Mouse (Mus musculus) liver, embryonic 13.5 days (tissue): ENCODE results near the gene Grm5. TPM values are rescaled to one million over a fixed set of nuclear protein-coding genes. Genes with fewer than 3 reads are reported as not detected.
A peak's percentile ranks its signal among the peaks of the same experiment; 100 is the strongest.

Source experiments
- ATAC-seq: fragments of 200-750 bp; cut with Nextera tagmentation; 2 replicates; pipeline ENCODE4 v1.8.0; 2017; ENCODE audit warnings: low read depth, mild to moderate bottlenecking, moderate number of reproducible peaks, moderate library complexity
- DNase-seq: peaks from one replicate; pipeline ENCODE4 v3.0.0; 2022
- H3K27ac ChIP-seq: fragments of 300-500 bp; sonication (generic); 2 replicates; pipeline ENCODE4 v1.5.1; 2015; ENCODE audit warnings: moderate library complexity, mild to moderate bottlenecking, inconsistent platforms
- H3K27me3 ChIP-seq: fragments of 300-500 bp; sonication (generic); 2 replicates; pipeline ENCODE4 v1.6.1; 2015; ENCODE audit warnings: mild to moderate bottlenecking, inconsistent platforms
- H3K36me3 ChIP-seq: fragments of 300-500 bp; sonication (generic); 2 replicates; pipeline ENCODE4 v1.6.1; 2015; ENCODE audit warnings: mild to moderate bottlenecking, inconsistent platforms
- H3K4me1 ChIP-seq: fragments of 300-500 bp; sonication (generic); replicated peaks from 2 replicates; pipeline ENCODE4 v1.6.1; 2015; ENCODE audit warnings: inconsistent platforms
- H3K4me2 ChIP-seq: fragments of 300-500 bp; sonication (generic); 2 replicates; pipeline ENCODE4 v1.6.1; 2015; ENCODE audit warnings: inconsistent platforms, mild to moderate bottlenecking, moderate library complexity
- H3K4me3 ChIP-seq: fragments of 300-500 bp; sonication (generic); replicated peaks from 2 replicates; pipeline ENCODE4 v1.5.1; 2015; ENCODE audit warnings: mild to moderate bottlenecking, inconsistent platforms
- H3K9ac ChIP-seq: fragments of 300-500 bp; sonication (generic); 2 replicates; pipeline ENCODE4 v1.6.1; 2015; ENCODE audit warnings: mild to moderate bottlenecking, inconsistent platforms
- H3K9me3 ChIP-seq: fragments of 300-500 bp; sonication (generic); replicated peaks from 2 replicates; pipeline ENCODE4 v1.6.1; 2016; ENCODE audit warnings: inconsistent platforms
- WGBS: fragments of 180-500 bp; shearing (Covaris S2); methylation state at CpG from one replicate; pipeline ENCODE4 v1.1.7; 2015; ENCODE audit not compliant: insufficient replicate concordance; 5-methylcytosine and 5-hydroxymethylcytosine counted together
- polyA plus RNA-seq: library from polyadenylated mRNA; unstranded; fragments of >200 nt; fragmentation: Nextera tagmentation; extraction: Ambion mirVana; gene quantifications from 2 replicates; pipeline ENCODE4 v1.2.1, GENCODE M21; 2015

Grm5 gene
- polyA plus RNA-seq, 1 experiment from 2014 or later = 0.07 TPM

DNA sequence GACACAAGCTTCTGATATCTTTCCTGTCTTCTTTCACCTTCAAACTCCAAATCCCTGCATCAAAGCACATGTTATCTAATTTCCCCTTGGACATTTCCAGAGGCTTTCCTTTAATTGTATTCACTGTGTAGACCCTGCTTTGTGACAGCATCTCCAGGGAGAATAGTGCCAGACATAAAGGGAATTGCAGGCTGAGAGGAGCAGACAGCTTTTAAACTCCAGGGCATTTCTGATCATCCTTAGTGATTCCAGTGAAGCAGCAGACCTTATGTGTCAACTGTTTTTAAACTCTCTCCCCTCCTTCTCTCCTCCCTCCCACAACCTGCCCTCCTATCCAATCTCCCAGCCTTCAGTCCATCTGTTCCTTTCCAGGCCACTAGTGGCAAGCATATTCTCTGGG is 507.1 kb downstream of the Grm5 start:
- H3K27me3 ChIP-seq = no peaks in the 10 kb centered on the region
- no peaks in the 10 kb centered on the region for H3K36me3 ChIP-seq
- no peak overlapping the region for H3K27ac ChIP-seq
- no peak overlapping the region for H3K4me3 ChIP-seq
- H3K9me3 ChIP-seq = no peaks in the 10 kb centered on the region
- DNase-seq (no peak), ATAC-seq (no peak)
- no peak overlapping the region for H3K4me2 ChIP-seq
- H3K9ac ChIP-seq = no peak overlapping the region
- no peaks in the 10 kb centered on the region for H3K4me1 ChIP-seq

DNA sequence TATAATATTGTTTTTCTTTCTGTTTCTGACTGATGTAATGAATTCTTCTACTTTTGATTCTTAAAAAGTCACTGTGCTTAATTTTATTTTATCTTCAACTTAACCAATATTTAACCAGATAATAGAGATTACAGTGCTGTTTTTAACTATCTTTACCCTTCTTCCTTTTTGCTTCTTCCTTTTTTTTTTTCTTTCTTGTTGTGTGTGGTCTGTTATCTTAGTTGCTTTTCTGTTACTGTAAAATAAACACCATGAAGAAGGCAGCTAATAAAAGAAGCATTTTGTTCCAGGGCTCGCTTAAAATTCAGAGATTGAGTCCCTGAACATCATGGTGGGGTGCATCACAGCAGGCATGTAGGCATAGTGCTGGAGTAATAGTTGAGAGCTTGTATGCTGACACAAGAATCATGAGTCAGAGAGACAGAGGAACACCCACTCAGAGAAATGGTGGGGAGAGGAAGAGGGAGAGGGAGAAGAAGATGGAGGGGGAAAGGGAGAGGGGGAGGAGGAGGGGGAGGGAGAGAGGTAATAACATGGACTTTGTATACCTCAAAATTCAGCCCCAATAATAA is 512.7 kb downstream of the Grm5 start:
- Histone ChIP-seq H3K4me3 (no peak overlapping the region), H3K36me3 (no peaks in the 10 kb centered on the region), H3K27me3 (no peaks in the 10 kb centered on the region), H3K9me3 (no peaks in the 10 kb centered on the region), H3K4me1 (no peaks in the 10 kb centered on the region), H3K4me2 (no peak overlapping the region), H3K27ac (no peak overlapping the region), H3K9ac (no peak overlapping the region)
- WGBS = 16% methylated on average over 1 of the region's 1 CpGs
- DNase-seq (no peak), ATAC-seq (no peak)

DNA sequence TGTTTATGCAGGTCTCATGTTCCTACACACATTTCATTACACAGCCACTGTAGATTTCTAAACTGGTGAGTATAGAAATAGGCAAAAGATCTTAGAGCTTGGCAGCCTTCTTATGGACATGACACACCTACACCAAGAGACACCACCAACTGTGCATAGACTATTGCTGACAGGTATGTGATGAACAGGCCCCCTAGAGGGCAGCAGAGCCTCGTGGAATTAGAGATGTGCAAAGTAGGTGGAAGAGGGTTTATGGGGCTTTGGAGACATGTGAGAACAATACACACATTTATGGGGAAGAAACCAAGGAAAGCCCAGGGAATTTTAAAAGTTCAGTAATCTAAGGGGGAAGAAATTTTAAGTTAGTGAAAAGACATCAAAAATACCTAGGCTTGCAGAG is 513.7 kb downstream of the Grm5 start:
- H3K4me2 ChIP-seq = no peak overlapping the region
- ATAC-seq = no peak

DNA sequence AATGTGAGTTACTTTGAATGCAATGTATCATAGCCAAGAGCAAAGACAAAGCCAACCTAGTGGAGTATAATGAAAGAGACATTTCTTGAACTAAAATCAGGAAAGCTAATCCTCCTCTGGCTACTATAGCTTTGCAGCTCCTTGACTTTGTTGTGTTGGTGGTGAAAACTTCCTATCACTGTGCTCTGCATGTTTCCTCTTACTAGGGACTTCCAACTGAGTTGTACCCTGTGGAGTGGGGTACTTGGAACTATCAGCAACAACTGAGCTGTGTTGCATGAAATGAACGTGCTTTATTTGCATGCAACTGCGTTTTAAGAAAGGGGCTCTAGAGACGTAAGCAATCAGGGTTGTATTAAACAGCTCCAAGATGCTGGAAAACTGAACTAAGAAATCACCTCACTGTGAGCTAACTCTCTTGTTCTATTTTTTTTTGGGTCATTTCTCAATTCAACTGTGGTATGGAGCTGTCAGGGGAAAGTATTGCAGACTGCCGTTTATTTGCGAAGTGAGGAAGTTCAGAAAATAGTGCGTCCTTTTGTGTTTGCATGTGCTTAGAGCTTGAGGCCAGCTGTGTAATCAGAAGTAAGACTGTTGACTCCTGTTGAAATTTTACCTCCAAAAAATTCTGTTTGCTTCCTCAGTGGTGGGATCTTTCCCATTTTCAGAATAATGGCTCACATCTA is 532.9 kb downstream of the Grm5 start:
- Histone ChIP-seq H3K4me2 (no peak overlapping the region), H3K9me3 (no peaks in the 10 kb centered on the region), H3K4me1 (no peaks in the 10 kb centered on the region), H3K9ac (no peak overlapping the region), H3K36me3 (no peaks in the 10 kb centered on the region), H3K27ac (no peak overlapping the region), H3K27me3 (no peaks in the 10 kb centered on the region), H3K4me3 (no peak overlapping the region)
- 61% methylated on average over 6 of the region's 6 CpGs for WGBS
- DNase-seq (no peak), ATAC-seq (no peak)

More for the DNA sequence above, 513.7 kb downstream of the Grm5 start:
- H3K27ac ChIP-seq = no peak overlapping the region
- 5% methylated on average over 1 of the region's 1 CpGs for WGBS
- no peaks in the 10 kb centered on the region for H3K9me3 ChIP-seq
- no peaks in the 10 kb centered on the region for H3K36me3 ChIP-seq
- no peaks in the 10 kb centered on the region for H3K4me1 ChIP-seq
- H3K9ac ChIP-seq = no peak overlapping the region
- no peaks in the 10 kb centered on the region for H3K27me3 ChIP-seq
- no peak overlapping the region for H3K4me3 ChIP-seq
- peak; percentile 15 for DNase-seq

DNA sequence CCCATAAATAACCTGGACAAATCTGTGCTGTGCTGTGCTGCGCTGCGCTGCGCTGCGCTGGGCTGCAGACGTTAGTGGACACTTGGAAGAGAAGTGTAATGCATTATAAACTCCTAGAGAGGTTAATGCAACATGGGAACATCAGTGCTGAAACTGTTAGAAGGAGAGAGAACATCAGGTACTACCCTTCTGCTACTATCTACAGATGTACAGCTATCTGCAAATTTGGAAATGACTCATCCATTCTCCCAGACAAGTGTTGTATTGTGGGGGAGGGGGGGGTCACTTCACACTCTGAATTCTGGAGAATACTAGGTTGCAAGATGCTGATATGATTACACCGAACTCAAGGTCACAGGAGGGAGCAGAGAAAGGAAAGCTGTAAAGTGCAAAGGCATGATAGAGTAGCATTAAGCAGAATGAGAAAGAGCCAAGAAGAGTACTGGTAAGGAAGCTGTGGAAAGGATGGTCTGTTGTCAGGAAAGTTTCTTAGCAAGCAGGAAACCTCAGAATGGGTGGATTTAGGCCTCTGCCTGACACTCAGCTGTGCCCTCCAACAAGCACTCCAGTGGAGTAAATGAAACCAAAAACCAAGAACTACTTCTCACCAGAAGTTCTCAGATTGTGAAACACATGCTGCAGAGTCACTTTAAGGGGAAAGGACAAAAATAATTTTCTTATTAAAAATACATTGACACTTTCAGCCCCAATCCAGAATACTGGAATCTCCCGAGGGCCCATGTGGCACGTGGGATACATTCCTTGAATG is 544.3 kb downstream of the Grm5 start:
- H3K27me3 ChIP-seq = peaks cover 16% of the 10 kb centered on the region
- no peaks in the 10 kb centered on the region; the same call in 1 of the 2 replicates for H3K4me1 ChIP-seq
- H3K27ac ChIP-seq = no peak overlapping the region
- WGBS = 65% methylated on average over 8 of the region's 8 CpGs
- H3K4me3 ChIP-seq = no peak overlapping the region
- no peaks in the 10 kb centered on the region for H3K36me3 ChIP-seq
- ATAC-seq (no peak), DNase-seq (no peak)
- no peak overlapping the region for H3K4me2 ChIP-seq
- no peak overlapping the region for H3K9ac ChIP-seq
- H3K9me3 ChIP-seq = no peaks in the 10 kb centered on the region

DNA sequence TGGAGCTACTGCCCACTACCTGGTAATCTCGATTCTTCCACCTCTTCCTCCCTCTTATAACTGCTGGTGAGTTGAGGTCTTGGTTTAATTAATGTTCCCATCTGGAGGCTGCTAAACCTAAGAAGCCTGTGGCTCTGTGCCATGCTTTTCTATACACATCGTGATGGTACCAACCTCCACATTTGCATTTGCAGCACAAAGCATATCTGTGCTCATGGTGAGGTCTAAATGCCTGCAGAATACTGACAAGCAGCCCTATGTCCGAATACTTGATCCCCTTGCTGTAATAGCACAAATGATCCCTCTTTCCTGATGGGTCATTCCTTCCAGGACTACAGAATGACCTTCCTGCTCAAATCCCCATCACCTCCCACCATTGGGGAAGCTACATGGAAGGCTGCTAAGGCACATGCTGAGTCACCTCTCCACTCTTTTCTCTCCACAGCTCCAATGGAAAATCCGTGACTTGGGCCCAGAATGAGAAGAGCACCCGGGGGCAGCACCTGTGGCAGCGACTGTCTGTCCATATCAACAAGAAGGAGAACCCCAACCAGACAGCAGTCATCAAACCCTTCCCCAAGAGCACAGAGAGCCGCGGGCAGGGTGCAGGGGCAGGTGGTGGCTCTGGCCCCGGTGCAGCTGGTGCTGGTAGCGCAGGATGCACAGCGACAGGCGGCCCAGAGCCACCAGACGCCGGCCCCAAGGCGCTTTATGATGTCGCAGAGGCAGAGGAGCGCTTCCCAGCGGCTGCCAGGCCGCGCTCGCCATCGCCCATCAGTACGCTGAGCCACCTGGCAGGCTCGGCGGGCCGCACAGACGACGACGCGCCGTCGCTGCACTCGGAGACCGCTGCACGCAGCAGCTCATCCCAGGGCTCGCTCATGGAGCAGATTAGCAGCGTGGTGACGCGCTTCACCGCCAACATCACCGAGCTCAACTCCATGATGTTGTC is 545.8 kb downstream of the Grm5 start:
- H3K9ac ChIP-seq = no peak overlapping the region
- 9% methylated on average over 41 of the region's 41 CpGs for WGBS

DNA sequence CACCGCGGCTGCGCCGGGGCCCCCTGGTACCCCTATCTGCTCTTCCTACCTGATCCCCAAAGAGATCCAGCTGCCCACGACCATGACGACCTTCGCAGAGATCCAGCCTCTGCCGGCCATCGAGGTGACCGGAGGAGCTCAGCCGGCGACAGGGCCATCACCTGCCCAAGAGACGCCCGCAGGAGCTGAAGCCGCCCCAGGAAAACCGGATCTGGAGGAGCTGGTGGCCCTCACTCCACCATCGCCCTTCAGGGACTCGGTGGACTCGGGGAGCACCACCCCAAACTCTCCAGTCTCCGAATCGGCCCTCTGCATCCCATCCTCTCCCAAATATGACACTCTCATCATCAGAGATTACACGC is 546.5 kb downstream of the Grm5 start:
- no peaks in the 10 kb centered on the region for H3K9me3 ChIP-seq
- WGBS = 24% methylated on average over 22 of the region's 22 CpGs
- H3K36me3 ChIP-seq = no peaks in the 10 kb centered on the region
- DNase-seq (no peak), ATAC-seq (no peak)
- 0 out of 2 replicates have a peak overlapping the region, but pooled peaks have one; percentile 8 for H3K4me3 ChIP-seq
- peak overlapping the region; percentile 42 for H3K4me2 ChIP-seq
- H3K9ac ChIP-seq = no peak overlapping the region
- H3K27ac ChIP-seq = no peak overlapping the region
- H3K27me3 ChIP-seq = peaks cover 16% of the 10 kb centered on the region
- no peaks in the 10 kb centered on the region; the same call in 1 of the 2 replicates for H3K4me1 ChIP-seq

More for the DNA sequence above, 545.8 kb downstream of the Grm5 start:
- 0 out of 2 replicates have a peak overlapping the region, but pooled peaks have one; percentile 8 for H3K4me3 ChIP-seq
- ATAC-seq = 0 out of 2 replicates have a peak, but pooled peaks have one; percentile 18
- H3K27me3 ChIP-seq = peaks cover 16% of the 10 kb centered on the region
- H3K4me2 ChIP-seq = peak overlapping the region; percentile 42
- H3K9me3 ChIP-seq = no peaks in the 10 kb centered on the region
- H3K4me1 ChIP-seq = no peaks in the 10 kb centered on the region; the same call in 1 of the 2 replicates
- no peak overlapping the region for H3K27ac ChIP-seq
- H3K36me3 ChIP-seq = no peaks in the 10 kb centered on the region
- DNase-seq = no peak

DNA sequence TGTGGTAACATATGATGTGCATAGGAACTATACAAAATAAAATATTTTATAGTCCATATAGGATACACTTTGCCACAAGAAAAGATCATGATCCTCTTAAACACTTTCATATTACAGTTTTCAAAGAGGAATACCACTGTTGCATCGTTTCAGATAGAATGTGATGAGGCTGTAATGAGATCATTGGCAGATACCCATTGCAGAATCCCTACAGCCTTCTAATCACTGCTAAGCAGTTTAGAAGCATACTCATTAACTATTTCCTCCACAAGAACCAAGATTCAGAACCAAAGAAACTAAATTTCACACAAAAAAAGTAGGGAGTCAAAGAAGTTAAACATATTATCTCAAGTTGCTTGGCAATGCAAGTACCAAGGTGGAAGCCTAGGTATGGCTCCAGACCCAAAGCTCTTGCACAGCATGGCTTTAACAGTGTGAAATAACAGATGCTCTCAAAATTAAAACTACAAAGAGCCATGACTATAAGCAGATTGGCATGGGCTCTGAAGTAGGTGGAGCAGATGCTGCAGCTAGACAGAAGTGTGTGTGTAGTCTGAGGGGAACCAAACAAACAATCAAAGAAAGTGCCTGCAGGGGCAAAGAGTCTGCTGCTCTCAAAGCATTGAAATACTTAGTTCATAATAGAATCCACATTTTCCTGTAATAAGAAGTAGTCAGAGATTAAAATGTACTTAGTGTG is 575.7 kb downstream of the Grm5 start:
- H3K4me2 ChIP-seq = no peak overlapping the region
- 48% methylated on average over 1 of the region's 1 CpGs for WGBS
- no peak for DNase-seq

DNA sequence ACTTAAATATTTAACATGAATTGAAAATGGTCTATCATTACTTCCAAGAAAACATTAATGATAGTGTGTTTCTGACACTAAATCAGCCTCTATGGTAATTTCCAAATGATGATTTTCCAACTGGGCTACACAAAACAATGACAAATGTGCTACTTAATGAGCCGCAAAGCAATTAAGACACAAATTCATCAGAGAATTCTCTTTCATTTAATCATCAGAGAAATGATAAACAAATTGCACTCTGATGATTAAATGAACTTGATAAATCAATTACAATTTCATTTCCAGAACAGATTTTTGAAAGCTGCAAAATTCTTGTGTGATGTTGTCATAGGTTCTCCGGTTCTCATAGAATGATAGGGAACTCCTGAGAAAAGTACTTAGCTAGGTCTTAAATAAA is 577.6 kb downstream of the Grm5 start:
- H3K27ac ChIP-seq = no peak overlapping the region
- H3K4me1 ChIP-seq = no peaks in the 10 kb centered on the region
- H3K9ac ChIP-seq = no peak overlapping the region
- WGBS = 77% methylated on average over 2 of the region's 2 CpGs
- ATAC-seq = no peak
- H3K9me3 ChIP-seq = no peaks in the 10 kb centered on the region
- H3K4me3 ChIP-seq = no peak overlapping the region
- no peak for DNase-seq
- H3K4me2 ChIP-seq = no peak overlapping the region
- H3K36me3 ChIP-seq = no peaks in the 10 kb centered on the region
- H3K27me3 ChIP-seq = no peaks in the 10 kb centered on the region

More for the DNA sequence above, 575.7 kb downstream of the Grm5 start:
- Histone ChIP-seq H3K4me1 (no peaks in the 10 kb centered on the region), H3K9ac (no peak overlapping the region), H3K9me3 (no peaks in the 10 kb centered on the region), H3K27ac (no peak overlapping the region), H3K36me3 (no peaks in the 10 kb centered on the region), H3K27me3 (no peaks in the 10 kb centered on the region), H3K4me3 (no peak overlapping the region)
- no peak for ATAC-seq
